Mouse (Mus musculus): ENCODE results near the gene Prg3.

The Prg3 gene

GRCm38 (mm10) chr2:84996376-84996775 is 8.4 kb downstream of the Prg3 start:
- no peak for DNase-seq

DNA sequence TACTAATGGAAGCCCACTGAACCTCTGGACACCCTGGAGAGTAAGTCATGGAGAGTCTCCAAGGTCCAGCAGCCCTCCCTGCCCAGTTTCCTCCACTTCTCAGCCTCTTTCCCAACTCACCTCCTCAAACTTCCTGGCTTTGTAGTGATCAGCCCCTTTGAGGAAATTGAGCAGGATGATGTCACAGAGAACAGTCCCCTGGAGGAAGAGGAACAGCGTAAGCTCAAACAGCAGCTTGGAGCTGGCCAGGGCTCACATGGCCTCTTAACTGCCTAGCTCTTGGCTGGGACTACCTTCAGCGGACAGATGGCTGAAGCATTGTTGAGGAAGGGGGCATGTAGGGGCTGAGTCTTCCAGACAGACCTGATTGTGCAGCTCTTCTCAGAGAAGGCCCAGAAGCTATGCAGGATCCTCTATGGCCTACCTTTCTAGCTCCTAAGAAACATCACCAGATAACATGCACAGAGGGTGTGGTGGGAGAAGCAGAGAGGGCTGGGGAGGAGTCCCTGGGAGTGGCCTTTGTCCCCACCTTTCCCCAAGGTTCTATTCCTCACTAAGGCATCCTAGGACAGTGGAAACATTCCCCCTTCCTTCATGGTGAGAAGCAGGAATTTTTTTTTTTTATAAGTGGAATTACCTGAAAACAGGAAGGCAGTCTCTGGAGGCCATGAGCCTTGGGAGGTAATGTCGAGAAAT is 11.6 kb downstream of the Prg3 start:
- no peak for DNase-seq

- peak in 1 of 2 experiments; percentile 7 for DNase-seq
Measured at GRCm38 (mm10) chr2:85001497-85001896, 13.5 kb downstream of the Prg3 start.

DNA sequence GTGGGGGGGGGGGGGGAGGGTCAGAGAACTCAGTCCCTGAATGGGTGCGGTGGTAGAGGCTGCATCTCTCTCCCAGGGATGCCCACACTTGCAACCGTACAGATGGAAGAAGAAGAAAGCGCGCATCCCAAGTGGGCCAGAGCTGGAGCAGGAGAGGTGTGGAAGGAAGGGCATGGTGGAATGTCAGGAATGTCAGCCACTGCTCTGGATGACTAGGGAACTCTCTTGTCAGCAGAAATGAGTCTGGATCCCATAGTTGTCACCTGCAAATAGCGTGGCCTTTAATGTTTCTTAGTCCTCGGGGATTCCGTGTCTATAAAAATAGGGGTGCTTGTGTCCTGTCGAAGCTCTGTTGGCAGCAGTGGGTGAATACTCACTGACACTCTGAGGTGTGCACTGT is 14.6 kb downstream of the Prg3 start:
- no peak for DNase-seq

GRCm38 (mm10) chr2:85004341-85004740 is 16.3 kb downstream of the Prg3 start:
- no peak for DNase-seq

DNA sequence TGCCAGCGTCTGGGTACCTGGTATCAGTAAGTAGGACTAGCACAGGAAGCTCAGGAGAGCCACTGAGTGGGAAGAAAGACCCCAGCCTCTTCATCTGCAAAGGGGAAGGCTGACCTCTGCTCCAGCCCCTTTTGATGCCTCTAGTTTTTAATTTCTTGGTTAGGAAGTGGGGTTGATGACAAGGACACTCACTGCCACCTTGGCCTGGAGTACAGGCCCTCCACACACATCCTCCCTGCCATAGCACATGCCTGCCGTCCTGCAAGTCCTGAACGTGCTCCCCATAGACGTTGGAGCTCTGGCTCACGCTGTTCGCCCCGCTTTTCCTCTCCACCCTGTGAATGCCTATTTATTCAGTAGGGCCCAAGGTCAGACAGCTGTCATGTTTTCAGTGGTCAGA is 18.6 kb downstream of the Prg3 start:
- no peak for DNase-seq

- peak in 1 of 2 experiments; percentile 33 for DNase-seq
Measured at GRCm38 (mm10) chr2:85007729-85008128, 19.7 kb downstream of the Prg3 start.

GRCm38 (mm10) chr2:85009212-85009611 is 21.2 kb downstream of the Prg3 start:
- no peak for DNase-seq

DNA sequence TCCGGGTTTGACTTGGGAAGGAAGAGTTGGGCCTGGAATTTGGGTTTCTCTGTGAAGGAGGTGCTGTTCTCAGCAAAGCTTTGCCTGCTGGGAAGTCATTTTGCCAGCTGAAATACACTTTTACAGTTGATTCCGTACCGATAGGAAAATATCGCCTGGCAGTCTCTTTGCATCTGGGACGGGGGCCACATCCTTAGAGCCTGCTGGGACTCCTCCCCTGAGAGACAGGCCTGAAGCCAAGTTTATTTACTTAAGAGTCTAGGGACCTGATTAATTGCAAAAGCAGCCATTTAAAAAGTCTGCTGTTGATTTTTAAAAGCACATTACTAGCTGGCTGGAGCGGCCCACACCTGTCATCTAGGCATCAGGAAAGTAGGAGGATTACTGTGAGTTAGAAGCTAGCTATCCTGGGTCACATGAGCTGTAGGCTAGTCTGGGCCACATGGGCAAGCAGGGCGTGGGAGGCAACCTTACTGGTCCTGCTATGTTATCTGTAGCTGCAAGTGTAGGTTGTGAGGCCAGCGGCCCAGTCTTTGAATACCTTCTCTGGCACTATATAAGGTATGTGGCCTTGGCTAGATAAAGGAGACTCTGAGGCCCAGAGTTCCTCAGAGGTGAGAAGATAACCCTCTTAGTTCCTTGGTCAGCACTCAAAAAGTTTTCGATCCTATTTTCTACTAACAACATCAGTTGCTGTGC is 24.0 kb downstream of the Prg3 start:
- DNase-seq, result peak; percentile 13 to 25

DNA sequence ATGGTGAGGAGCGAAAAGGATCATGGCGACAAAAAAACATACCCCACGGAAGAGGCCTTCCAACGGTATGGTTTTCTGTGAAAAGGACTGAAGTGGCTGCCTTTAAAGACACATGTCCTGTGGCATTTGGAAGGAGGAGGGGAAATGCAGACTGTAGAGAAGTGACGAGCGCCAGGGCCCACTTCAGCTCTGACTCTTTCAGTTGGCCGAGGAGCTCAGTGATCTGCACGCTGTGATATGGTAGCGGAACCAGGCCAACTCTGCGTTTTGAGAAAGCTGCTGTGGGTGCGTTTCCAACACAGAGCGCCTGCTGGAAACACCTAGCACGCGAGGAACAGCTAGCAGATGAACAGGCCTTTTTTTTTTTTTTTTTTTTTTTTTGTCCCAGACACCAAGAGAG is 24.7 kb downstream of the Prg3 start:
- DNase-seq, result no peak

DNA sequence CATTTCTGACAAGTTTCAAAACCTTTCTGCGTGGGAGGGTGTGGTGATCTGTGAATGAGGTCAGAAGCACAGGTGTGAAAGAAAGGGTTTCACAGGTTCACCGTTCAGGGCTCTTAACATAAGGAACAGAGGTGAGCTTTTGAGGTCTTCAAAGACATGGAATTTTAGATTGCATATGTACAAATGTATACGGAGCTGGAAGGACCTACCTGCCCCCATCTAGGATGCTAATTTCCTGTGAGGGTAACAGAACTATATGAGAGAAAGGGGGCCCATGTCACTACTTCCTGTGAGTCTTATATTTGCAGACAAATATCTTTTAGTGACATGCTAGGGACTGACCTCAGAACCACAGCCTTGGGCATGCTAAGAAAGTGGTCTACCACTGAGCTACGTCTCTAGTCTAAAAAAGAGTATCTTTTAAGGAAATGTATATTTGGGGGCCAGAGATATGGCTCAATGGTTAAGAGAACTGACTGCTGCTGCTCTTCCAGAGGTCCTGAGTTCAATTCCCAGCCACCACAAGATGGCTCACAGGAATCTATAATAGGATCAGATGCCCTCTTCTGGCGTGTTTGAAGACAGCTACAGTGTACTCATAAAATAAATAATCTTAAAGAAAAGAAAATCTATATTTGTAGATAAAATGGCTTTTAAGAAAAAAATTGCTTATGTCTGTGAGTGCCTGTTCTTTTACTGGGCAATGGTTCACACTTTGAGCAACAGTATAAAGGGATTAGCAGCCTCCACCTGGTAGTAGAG is 26.0 kb downstream of the Prg3 start:
- no peak for DNase-seq

- DNase-seq, result no peak
Measured at GRCm38 (mm10) chr2:85014588-85014982, 26.6 kb downstream of the Prg3 start.

GRCm38 (mm10) chr2:85022043-85022442 is 34.0 kb downstream of the Prg3 start:
- DNase-seq, result peak; percentile 37 to 52

DNA sequence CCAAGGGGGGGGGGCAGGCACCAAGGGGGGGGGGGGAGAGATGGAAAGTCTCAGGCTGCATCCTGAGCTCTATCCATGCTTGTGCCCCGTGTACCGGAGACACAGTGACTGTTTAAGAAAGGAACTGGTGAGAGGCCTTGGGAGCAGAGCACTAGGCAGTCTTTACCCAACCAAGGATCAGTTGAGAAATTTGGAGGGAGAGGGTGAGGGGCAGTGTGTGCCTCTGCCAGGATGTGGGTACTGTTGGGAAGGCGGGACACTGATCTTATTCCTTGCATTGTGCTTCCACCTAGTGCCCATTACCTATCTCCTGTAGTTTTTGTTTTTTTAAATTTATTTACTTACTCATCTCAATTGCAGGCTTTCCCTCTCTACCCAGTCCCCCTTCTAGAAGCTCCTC is 38.2 kb downstream of the Prg3 start:
- no peak for DNase-seq

GRCm38 (mm10) chr2:85027281-85027680 is 39.3 kb downstream of the Prg3 start:
- no peak for DNase-seq

DNA sequence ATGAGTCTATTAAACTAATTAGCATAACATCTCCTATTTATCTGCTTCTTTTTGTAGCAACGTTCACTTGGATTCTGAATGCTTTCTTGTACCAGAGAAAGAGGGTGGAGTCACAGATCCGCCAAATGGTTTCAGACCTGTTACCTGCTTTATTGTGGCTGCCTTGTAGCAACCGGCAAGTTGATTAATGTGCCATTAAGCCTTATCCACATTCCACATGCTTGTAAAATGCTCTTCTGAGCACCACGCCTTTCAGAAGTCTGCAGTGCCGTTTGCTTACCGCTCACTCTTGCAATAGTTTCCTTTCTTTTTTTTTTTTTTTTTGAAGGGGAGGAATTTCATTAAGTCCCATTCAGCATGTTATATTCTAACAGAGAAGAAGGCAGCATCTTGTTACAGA is 41.9 kb downstream of the Prg3 start:
- DNase-seq, result no peak

DNA sequence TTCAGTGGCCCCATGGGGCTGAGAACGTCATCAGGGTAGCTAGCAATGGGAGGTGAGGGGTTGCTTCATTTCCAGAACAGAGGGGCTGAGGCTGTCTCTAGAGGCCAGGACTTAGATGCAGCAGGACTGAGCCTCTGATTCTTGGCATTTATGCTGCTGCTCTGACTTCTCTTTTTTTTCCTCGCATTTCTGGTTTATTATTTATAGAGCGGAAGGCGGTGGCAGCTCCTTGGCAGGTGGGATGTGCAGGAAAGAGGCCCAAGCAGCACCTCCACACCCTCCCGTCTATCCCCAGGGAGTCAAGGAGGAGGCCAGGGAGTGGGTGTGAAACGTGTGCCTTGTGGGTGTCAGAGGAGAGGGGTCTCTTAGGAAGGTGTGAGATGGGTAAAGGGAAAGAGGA is 43.0 kb downstream of the Prg3 start:
- no peak for DNase-seq

DNA sequence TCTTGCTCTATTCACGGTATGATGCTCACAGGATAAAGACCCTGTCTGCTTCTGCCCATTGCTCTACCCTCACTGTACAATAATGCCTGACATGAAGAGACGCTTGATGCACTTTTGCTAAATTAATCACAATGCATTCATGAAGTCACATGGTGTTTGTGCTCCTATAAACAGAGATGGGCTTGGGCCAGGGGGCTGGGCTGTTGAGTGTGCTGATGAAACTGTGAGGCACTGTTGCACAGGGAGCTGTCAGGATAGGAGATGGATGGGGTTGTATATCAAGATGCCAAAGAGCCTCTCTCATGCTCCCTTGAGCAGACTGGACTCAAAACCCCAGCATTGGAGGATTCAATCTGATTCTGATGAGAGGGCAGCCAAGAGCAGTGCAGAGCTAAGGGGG is 45.1 kb downstream of the Prg3 start:
- DNase-seq, result no peak

DNA sequence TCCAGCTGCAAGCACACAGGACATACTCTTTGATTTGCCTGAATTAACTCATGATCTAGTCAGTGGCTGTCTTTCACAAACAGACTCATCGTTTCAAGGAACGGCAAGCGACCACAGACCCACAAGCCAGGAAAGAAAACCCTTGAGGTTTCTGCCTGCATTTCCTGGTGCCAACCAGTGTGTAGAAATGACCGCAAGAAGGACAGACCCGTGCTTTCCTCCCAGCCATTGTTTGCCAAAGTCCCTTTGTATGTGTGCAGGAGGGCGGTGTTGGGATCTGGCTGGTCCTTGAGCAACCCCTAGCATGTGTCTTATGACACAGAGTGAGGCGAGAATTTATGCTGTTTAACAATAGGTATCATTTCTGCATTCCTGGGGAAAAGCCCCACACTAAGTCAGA is 46.2 kb downstream of the Prg3 start:
- DNase-seq, result no peak

GRCm38 (mm10) chr2:85036507-85037046 is 48.6 kb downstream of the Prg3 start:
- no peak for DNase-seq

GRCm38 (mm10) chr2:85037047-85038026 is 49.3 kb downstream of the Prg3 start, which contains the start of the genes Ssrp1 and P2rx3:
Gene Ssrp1, plus strand, starts transcription at chr2:85037234.
Gene P2rx3, minus strand, starts transcription at chr2:85037462.
- DNase-seq, result peak; percentile 92 to 95

DNA sequence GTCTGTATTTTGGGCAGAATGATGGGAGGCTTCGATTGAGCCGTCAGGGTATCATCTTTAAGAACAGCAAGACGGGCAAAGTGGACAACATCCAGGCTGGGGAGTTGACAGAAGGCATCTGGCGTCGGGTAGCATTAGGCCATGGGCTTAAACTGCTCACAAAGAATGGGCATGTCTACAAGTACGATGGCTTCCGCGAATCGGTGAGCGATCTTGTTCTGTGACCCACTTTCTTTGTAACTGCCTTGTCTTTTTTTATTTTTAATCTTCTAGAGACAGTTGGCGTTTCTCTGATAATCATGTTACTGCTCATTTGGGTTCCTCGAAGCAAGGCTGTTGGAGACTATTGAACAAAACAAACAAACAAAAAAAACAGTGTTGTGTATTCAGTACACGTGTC is 50.3 kb downstream of the Prg3 start:
- no peak for DNase-seq
